Mouse (Mus musculus): ENCODE measurements around the gene Pmch. TPM values are rescaled to one million over a fixed set of nuclear protein-coding genes. Genes with fewer than 3 reads are reported as not detected.

Pmch gene
- polyA plus RNA-seq, 1 experiment from 2014 or later = 0.74 TPM

Other genes with a start within 250 kb of the Pmch start
- gene Igf1, start 232.8 kb upstream of the Pmch start, polyA plus RNA-seq (2016; fragmentation: Nextera tagmentation; extraction: Ambion mirVana) = 22.8 and 24.1 TPM in 2 replicates
- gene Parpbp, start 55.9 kb downstream of the Pmch start, polyA plus RNA-seq (2016; fragmentation: Nextera tagmentation; extraction: Ambion mirVana) = 14.7 and 15.1 TPM in 2 replicates
- 52.8 and 72.8 TPM in 2 replicates for gene Nup37, start 55.9 kb downstream of the Pmch start, polyA plus RNA-seq (2016; fragmentation: Nextera tagmentation; extraction: Ambion mirVana)
- 49.9 and 54.4 TPM in 2 replicates for gene Washc3, start 110.0 kb downstream of the Pmch start, polyA plus RNA-seq (2016; fragmentation: Nextera tagmentation; extraction: Ambion mirVana)